Mouse (Mus musculus) hindbrain, embryonic 16.5 days (tissue): Measurements from ENCODE around the gene Rap1gds1. TPM values are rescaled to one million over a fixed set of nuclear protein-coding genes. Genes with fewer than 3 reads are reported as not detected.

Experiments
- ATAC-seq: fragments of 200-750 bp; cut with Nextera tagmentation; 2 replicates; pipeline ENCODE4 v1.8.0; 2017; ENCODE audit warnings: moderate TSS enrichment, moderate library complexity
- H3K27ac ChIP-seq: fragments of 300-500 bp; sonication (generic); 2 replicates; pipeline ENCODE4 v1.5.1; 2014; ENCODE audit warnings: low read depth, mild to moderate bottlenecking, control low read depth, low read length, moderate library complexity
- H3K27me3 ChIP-seq: fragments of 300-500 bp; sonication (generic); replicated peaks from 2 replicates; pipeline ENCODE4 v1.6.1; 2014; ENCODE audit warnings: low read length; ENCODE audit not compliant: control insufficient read depth, insufficient read depth
- H3K36me3 ChIP-seq: fragments of 300-500 bp; sonication (generic); 2 replicates; pipeline ENCODE4 v1.6.1; 2014; ENCODE audit warnings: mild to moderate bottlenecking, low read length, moderate library complexity, mixed read lengths; ENCODE audit not compliant: control insufficient read depth, insufficient read depth
- H3K4me1 ChIP-seq: fragments of 300-500 bp; sonication (generic); 2 replicates; pipeline ENCODE4 v1.6.1; 2014; ENCODE audit warnings: low read depth, low read length; ENCODE audit not compliant: control insufficient read depth, insufficient read depth
- H3K4me2 ChIP-seq: fragments of 300-500 bp; sonication (generic); 2 replicates; pipeline ENCODE4 v1.6.1; 2014; ENCODE audit warnings: mild to moderate bottlenecking, low read length, control low read depth, moderate library complexity
- H3K4me3 ChIP-seq: fragments of 300-500 bp; sonication (generic); 2 replicates; pipeline ENCODE4 v1.5.1; 2014; ENCODE audit warnings: mild to moderate bottlenecking, low read length, control low read depth, moderate library complexity
- H3K9ac ChIP-seq: fragments of 300-500 bp; sonication (generic); 2 replicates; pipeline ENCODE4 v1.6.1; 2014; ENCODE audit warnings: low read depth, mild to moderate bottlenecking, control low read depth, low read length, moderate library complexity
- H3K9me3 ChIP-seq: fragments of 300-500 bp; sonication (generic); 2 replicates; pipeline ENCODE4 v1.6.1; 2014; ENCODE audit warnings: mild to moderate bottlenecking, low read length, moderate library complexity; ENCODE audit not compliant: control insufficient read depth
- WGBS: fragments of 180-500 bp; shearing (Covaris S2); extraction: QIAGEN DNeasy Blood & Tissue Kit; methylation state at CpG from one replicate; pipeline ENCODE4 v1.1.7; 2014; 5-methylcytosine and 5-hydroxymethylcytosine counted together
- polyA plus RNA-seq: library from polyadenylated mRNA; unstranded; fragments of >200 nt; fragmentation: Nextera tagmentation; extraction: Ambion mirVana; gene quantifications from 2 replicates; pipeline ENCODE4 v1.2.1, GENCODE M21; 2015

Gene Rap1gds1
- 102 and 105 TPM in 2 replicates for polyA plus RNA-seq

DNA sequence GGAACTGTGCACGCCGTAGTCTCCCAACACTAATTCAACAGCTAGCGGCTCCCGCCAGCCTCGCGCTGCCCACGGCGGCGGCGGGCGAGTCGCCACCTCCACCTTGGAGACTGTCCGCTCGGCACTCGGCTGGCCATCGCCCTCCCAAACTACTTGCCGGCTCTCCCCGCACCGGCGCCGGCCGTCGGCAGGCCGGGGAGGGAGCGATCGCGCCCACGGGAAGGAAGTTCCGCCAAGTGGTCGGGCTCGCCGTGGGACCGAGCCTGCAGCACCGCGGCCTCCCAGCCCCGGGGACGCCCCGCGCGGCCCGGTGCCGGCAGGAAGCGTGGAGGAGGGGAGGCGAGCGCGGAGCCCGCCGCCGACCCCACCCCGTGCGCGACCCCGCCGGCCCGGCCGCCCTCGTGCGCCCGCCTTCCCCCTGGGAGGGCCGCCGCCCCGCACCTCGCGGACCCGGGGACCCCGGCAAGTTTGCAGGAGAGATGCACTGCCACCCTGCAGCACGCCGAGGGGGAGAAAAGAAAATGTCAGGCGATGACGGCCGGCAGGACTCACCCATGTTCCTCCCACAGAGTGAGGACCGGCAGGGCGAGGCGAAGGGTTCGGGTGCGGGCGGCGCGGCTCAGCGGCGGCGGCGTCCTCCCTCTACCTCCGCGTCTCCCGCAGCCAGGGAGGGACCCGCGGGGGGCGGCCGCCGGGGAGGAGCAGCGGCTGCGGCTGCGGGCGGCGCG, at the start of gene Rap1gds1:
Gene Rap1gds1 (minus strand): TSS at position 718 of the 728 bp plus-strand sequence.
- WGBS = 0% methylated on average over 54 of the region's 97 CpGs
- Histone ChIP-seq H3K4me1 (peaks cover 5% of the 10 kb centered on the region; the same call in 1 of the 2 replicates), H3K36me3 (no peaks in the 10 kb centered on the region), H3K4me2 (peak within 1 kb of the TSS; percentile 81), H3K27me3 (no peaks in the 10 kb centered on the region), H3K27ac (peak within 1 kb of the TSS; percentile 98), H3K9ac (peak within 1 kb of the TSS; percentile 95), H3K9me3 (no peaks in the 10 kb centered on the region), H3K4me3 (peak within 1 kb of the TSS; percentile 98)
- peak; percentile 61 for ATAC-seq

- Histone ChIP-seq H3K9me3 (no peaks in the 10 kb centered on the region), H3K36me3 (no peaks in the 10 kb centered on the region), H3K27ac (no peak overlapping the region), H3K4me1 (no peaks in the 10 kb centered on the region), H3K27me3 (no peaks in the 10 kb centered on the region), H3K4me3 (no peak overlapping the region), H3K4me2 (no peak overlapping the region), H3K9ac (no peak overlapping the region)
- ATAC-seq = no peak
These were observed 43.4 kb upstream of the Rap1gds1 start for GRCm38 (mm10) chr3:139118446-139118845.

GRCm38 (mm10) chr3:139116733-139117337, 41.8 kb upstream of the Rap1gds1 start:
- Histone ChIP-seq H3K4me3 (no peak overlapping the region), H3K9ac (no peak overlapping the region), H3K4me2 (no peak overlapping the region), H3K27me3 (no peaks in the 10 kb centered on the region), H3K36me3 (no peaks in the 10 kb centered on the region), H3K9me3 (no peaks in the 10 kb centered on the region), H3K27ac (no peak overlapping the region), H3K4me1 (no peaks in the 10 kb centered on the region)
- WGBS = 72% methylated on average over 9 of the region's 9 CpGs
- ATAC-seq = no peak

DNA sequence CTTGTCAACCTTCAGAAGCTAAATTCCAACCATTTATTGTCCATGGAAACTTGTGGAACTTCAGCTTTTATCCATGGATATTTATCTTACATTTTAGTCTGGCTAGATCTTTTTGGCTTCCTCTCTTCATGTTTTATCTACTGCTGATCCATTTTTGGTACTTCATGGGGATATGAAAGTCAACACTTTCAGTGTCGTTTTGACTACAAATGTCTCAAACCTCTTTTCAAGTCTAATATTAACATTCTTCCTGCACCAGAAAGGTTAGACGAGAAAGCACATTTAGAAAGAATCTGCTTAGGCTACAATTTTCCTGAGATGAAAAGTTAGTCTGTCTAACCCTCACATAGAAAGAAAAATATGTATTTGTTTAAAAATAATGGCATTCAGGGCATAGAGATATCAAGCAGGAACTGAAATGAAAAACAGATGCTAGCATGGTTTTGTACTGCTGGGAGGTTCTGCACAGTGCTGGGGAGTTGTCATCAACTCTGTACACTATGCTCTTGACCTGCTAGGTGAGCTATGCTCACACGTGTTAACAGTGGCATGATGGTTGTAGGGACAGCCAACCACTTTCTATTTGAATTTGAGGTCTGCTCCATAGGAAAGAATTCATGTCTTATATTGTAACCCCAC, 37.5 kb upstream of the Rap1gds1 start:
- H3K4me3 ChIP-seq = no peak overlapping the region
- no peaks in the 10 kb centered on the region for H3K9me3 ChIP-seq
- WGBS = 79% methylated on average over 3 of the region's 3 CpGs
- H3K4me2 ChIP-seq = no peak overlapping the region
- no peaks in the 10 kb centered on the region for H3K36me3 ChIP-seq
- H3K27ac ChIP-seq = no peak overlapping the region
- H3K27me3 ChIP-seq = no peaks in the 10 kb centered on the region
- no peak for ATAC-seq
- H3K4me1 ChIP-seq = no peaks in the 10 kb centered on the region
- no peak overlapping the region for H3K9ac ChIP-seq

GRCm38 (mm10) chr3:139111877-139112276, 36.9 kb upstream of the Rap1gds1 start:
- WGBS = 79% methylated on average over 2 of the region's 2 CpGs
- H3K9ac ChIP-seq = no peak overlapping the region
- H3K4me2 ChIP-seq = no peak overlapping the region
- H3K27ac ChIP-seq = no peak overlapping the region
- no peaks in the 10 kb centered on the region for H3K27me3 ChIP-seq
- H3K4me1 ChIP-seq = no peaks in the 10 kb centered on the region
- H3K9me3 ChIP-seq = no peaks in the 10 kb centered on the region
- no peak overlapping the region for H3K4me3 ChIP-seq
- ATAC-seq = no peak
- H3K36me3 ChIP-seq = no peaks in the 10 kb centered on the region

DNA sequence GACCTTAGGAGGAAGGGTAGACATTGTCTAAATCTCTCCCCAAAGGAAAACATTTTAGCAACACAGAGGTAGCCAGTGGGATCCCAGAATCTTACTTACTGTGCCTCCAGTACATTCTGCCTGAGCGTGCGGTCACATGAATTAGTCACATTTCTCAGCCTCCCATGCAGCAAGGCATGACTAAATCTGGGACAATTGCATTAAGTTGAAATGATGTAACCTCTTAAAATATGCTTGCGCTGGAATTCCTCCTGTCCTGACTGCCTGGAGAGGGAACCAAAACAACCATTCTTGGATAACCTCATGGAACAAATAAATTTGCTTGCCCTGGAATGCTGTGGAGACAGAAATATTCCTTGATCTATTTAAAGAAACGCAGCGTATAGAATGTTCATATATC, 33.2 kb upstream of the Rap1gds1 start:
- WGBS = 82% methylated on average over 5 of the region's 5 CpGs
- H3K27ac ChIP-seq = no peak overlapping the region
- ATAC-seq = no peak

DNA sequence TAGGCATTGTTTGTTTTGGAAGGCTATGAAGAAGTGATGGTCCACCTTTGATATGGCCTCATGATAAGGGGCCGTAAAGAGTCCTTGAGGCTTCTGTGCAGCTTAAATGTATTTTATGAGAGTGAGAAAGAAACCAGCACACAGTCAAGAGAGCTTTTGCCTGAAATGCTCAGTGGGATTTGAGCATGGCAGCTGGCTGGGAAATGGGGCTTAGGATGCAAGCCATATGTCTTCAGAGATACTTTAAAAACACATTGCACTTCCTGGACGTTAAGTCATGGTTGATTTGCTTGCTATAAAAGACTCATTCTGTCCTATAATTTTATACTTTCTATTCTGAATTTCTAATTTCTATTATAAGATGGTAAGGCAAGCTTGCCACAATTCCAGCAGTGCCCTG, 28.9 kb upstream of the Rap1gds1 start:
- H3K36me3 ChIP-seq = no peaks in the 10 kb centered on the region
- no peak overlapping the region for H3K27ac ChIP-seq
- no peak overlapping the region for H3K4me2 ChIP-seq
- H3K27me3 ChIP-seq = no peaks in the 10 kb centered on the region
- no peak overlapping the region for H3K4me3 ChIP-seq
- no peaks in the 10 kb centered on the region for H3K4me1 ChIP-seq
- WGBS = 59% methylated on average over 2 of the region's 2 CpGs
- no peak overlapping the region for H3K9ac ChIP-seq
- H3K9me3 ChIP-seq = no peaks in the 10 kb centered on the region
- no peak for ATAC-seq

More for the DNA sequence above, 33.2 kb upstream of the Rap1gds1 start:
- Histone ChIP-seq H3K9ac (no peak overlapping the region), H3K36me3 (no peaks in the 10 kb centered on the region), H3K9me3 (no peaks in the 10 kb centered on the region), H3K27me3 (no peaks in the 10 kb centered on the region), H3K4me3 (no peak overlapping the region), H3K4me2 (no peak overlapping the region), H3K4me1 (no peaks in the 10 kb centered on the region)

GRCm38 (mm10) chr3:139103346-139103745, 28.3 kb upstream of the Rap1gds1 start:
- H3K4me1 ChIP-seq = no peaks in the 10 kb centered on the region
- no peaks in the 10 kb centered on the region for H3K9me3 ChIP-seq
- H3K9ac ChIP-seq = no peak overlapping the region
- H3K4me2 ChIP-seq = no peak overlapping the region
- no peaks in the 10 kb centered on the region for H3K36me3 ChIP-seq
- H3K4me3 ChIP-seq = no peak overlapping the region
- H3K27me3 ChIP-seq = no peaks in the 10 kb centered on the region
- H3K27ac ChIP-seq = no peak overlapping the region
- no peak for ATAC-seq
- 79% methylated on average over 3 of the region's 3 CpGs for WGBS

DNA sequence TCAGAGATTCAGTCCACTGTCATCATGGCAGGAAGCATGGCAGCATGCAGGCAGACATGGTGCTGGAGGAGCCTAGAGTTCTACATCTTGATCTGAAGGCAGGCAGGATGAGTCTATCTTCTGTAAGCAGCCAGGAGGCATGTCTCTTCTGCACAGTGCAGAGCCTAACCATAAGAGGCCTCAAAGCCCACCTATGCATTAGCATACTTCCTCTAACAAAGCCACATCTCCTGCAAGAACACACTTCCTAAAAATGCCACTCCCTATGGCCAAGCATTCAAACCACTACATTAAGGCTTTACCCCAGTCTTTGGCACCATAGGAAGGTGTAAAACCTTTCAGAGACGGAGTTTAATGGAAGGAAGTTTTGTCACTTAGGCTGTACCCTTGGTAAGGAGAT, 26.9 kb upstream of the Rap1gds1 start:
- H3K9ac ChIP-seq = no peak overlapping the region
- ATAC-seq = no peak
- H3K4me1 ChIP-seq = no peaks in the 10 kb centered on the region
- 92% methylated on average over 1 of the region's 1 CpGs for WGBS
- no peaks in the 10 kb centered on the region for H3K36me3 ChIP-seq
- H3K27ac ChIP-seq = no peak overlapping the region
- H3K4me2 ChIP-seq = no peak overlapping the region
- H3K27me3 ChIP-seq = no peaks in the 10 kb centered on the region
- no peak overlapping the region for H3K4me3 ChIP-seq
- no peaks in the 10 kb centered on the region for H3K9me3 ChIP-seq
